Mouse (Mus musculus) liver, embryonic 11.5 days (tissue): ENCODE measurements around the gene Scn4a. TPM values are rescaled to one million over a fixed set of nuclear protein-coding genes. Genes with fewer than 3 reads are reported as not detected.

ENCODE experiments used
- ATAC-seq: fragments of 200-750 bp; cut with Nextera tagmentation; replicated peaks from 2 replicates; pipeline ENCODE4 v1.8.0; 2017; ENCODE audit warnings: moderate number of reproducible peaks, mild to moderate bottlenecking, moderate TSS enrichment, moderate library complexity; ENCODE audit not compliant: low FRiP score
- DNase-seq: peaks from one replicate; pipeline ENCODE4 v3.0.0-alpha.2; 2017; ENCODE audit warnings: low spot score
- H3K27ac ChIP-seq: fragments of 300-500 bp; sonication (generic); 2 replicates; pipeline ENCODE4 v1.5.1; 2014; ENCODE audit warnings: mild to moderate bottlenecking, low read depth, low read length, control low read depth
- H3K27me3 ChIP-seq: fragments of 300-500 bp; sonication (generic); replicated peaks from 2 replicates; pipeline ENCODE4 v1.6.1; 2014; ENCODE audit warnings: low read length, mixed read lengths; ENCODE audit not compliant: control insufficient read depth, insufficient read depth
- H3K36me3 ChIP-seq: fragments of 300-500 bp; sonication (generic); 2 replicates; pipeline ENCODE4 v1.6.1; 2014; ENCODE audit warnings: mild to moderate bottlenecking, low read length, moderate library complexity, mixed read lengths; ENCODE audit not compliant: control insufficient read depth, insufficient read depth
- H3K4me1 ChIP-seq: fragments of 300-500 bp; sonication (generic); replicated peaks from 2 replicates; pipeline ENCODE4 v1.6.1; 2014; ENCODE audit warnings: low read length, mixed read lengths; ENCODE audit not compliant: control insufficient read depth, insufficient read depth
- H3K4me2 ChIP-seq: fragments of 300-500 bp; sonication (generic); 2 replicates; pipeline ENCODE4 v1.6.1; 2014; ENCODE audit warnings: mild to moderate bottlenecking, control low read depth, moderate library complexity
- H3K4me3 ChIP-seq: fragments of 300-500 bp; sonication (generic); 2 replicates; pipeline ENCODE4 v1.5.1; 2014; ENCODE audit warnings: low read depth, low read length, control low read depth
- H3K9ac ChIP-seq: fragments of 300-500 bp; sonication (generic); 2 replicates; pipeline ENCODE4 v1.6.1; 2014; ENCODE audit warnings: low read depth, low read length, control low read depth
- H3K9me3 ChIP-seq: fragments of 300-500 bp; sonication (generic); 2 replicates; pipeline ENCODE4 v1.6.1; 2016; ENCODE audit warnings: low read length, inconsistent platforms, mixed read lengths; ENCODE audit not compliant: control insufficient read depth
- WGBS: fragments of 180-500 bp; shearing (Covaris S2); extraction: QIAGEN DNeasy Blood & Tissue Kit; methylation state at CpG from one replicate; pipeline ENCODE4 v1.1.7; 2014; 5-methylcytosine and 5-hydroxymethylcytosine counted together
- polyA plus RNA-seq: library from polyadenylated mRNA; unstranded; fragments of >200 nt; fragmentation: Nextera tagmentation; extraction: Ambion mirVana; gene quantifications from 2 replicates; pipeline ENCODE4 v1.2.1, GENCODE M21; 2014

The Scn4a gene
- polyA plus RNA-seq, 1 experiment from 2014 or later, result not detected

- H3K4me1 ChIP-seq, result 0 out of 2 replicates have a peak, but pooled peaks cover 5% of the 10 kb centered on the region
- WGBS, result 70% methylated on average over 1 of the region's 1 CpGs
- H3K9ac ChIP-seq, result no peak overlapping the region
- H3K36me3 ChIP-seq, result no peaks in the 10 kb centered on the region
- no peaks in the 10 kb centered on the region for H3K9me3 ChIP-seq
- ATAC-seq (no peak), DNase-seq (no peak)
- no peaks in the 10 kb centered on the region for H3K27me3 ChIP-seq
- no peak overlapping the region for H3K27ac ChIP-seq
- no peak overlapping the region for H3K4me3 ChIP-seq
- H3K4me2 ChIP-seq, result no peak overlapping the region
Measured at GRCm38 (mm10) chr11:106316416-106316815, 36.7 kb downstream of the Scn4a start.

DNA sequence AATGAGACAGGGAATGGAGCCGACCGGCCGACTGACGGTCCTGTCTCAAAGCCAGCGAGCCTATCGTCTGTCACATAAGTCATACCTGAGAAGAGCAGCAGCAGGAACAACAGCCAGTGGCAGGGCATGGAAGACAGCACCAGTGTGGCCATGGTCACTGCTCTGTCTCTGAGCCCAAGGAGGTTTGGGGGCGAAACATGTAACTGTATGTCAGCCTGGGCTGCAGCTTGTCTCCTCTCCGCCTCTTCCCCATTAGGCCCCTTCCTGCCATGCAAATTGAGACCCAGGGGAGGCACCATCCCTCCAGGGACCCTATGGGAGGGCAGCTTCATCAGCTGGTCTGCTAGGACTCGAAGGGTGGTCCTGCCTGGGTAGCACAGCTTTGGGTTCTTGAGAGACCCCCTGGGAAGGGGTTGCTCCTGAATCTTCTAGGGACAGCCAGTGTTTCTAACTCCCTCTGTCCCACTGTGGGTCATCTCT, 38.7 kb downstream of the Scn4a start, which contains the start of gene Cd79b:
Cd79b (minus strand) TSS at position 430 of the 480 bp plus-strand sequence.
- WGBS, result 52% methylated on average over 9 of the region's 9 CpGs
- no peak within 1 kb of the TSS for H3K9ac ChIP-seq
- H3K36me3 ChIP-seq, result no peaks in the 10 kb centered on the region
- no peaks in the 10 kb centered on the region for H3K9me3 ChIP-seq
- H3K4me1 ChIP-seq, result 0 out of 2 replicates have a peak, but pooled peaks cover 5% of the 10 kb centered on the region
- no peak for ATAC-seq
- DNase-seq, result no peak
- H3K27ac ChIP-seq, result no peak within 1 kb of the TSS
- no peaks in the 10 kb centered on the region for H3K27me3 ChIP-seq
- H3K4me2 ChIP-seq, result peak within 1 kb of the TSS; percentile 32
- H3K4me3 ChIP-seq, result peak within 1 kb of the TSS; percentile 5; the same call in 1 of the 2 replicates

DNA sequence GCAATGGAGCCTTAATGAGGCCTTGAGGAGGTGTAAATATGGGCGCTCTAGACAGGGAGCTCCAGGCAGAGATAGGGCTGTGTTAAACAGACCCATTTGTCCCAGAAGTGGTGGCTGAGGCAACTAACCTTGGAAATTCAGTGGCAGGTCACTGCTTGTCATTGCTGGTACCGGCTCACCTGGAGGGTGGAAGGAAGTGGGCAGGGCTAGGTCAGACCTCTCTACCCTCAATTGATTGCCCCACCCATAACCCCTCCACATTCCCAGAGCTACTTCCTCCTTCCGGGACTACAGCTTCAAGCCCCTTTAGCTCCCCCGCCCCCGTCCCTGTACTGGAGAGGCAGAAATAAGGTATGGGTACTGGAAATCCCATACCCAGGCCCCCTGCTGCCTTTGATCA, 39.6 kb downstream of the Scn4a start:
- Histone ChIP-seq H3K27me3 (no peaks in the 10 kb centered on the region), H3K4me1 (0 out of 2 replicates have a peak, but pooled peaks cover 5% of the 10 kb centered on the region), H3K27ac (no peak overlapping the region), H3K4me3 (no peak overlapping the region), H3K36me3 (no peaks in the 10 kb centered on the region), H3K9me3 (no peaks in the 10 kb centered on the region), H3K4me2 (peak overlapping the region; percentile 32), H3K9ac (no peak overlapping the region)
- 33% methylated on average over 5 of the region's 5 CpGs for WGBS
- DNase-seq (no peak), ATAC-seq (no peak)

DNA sequence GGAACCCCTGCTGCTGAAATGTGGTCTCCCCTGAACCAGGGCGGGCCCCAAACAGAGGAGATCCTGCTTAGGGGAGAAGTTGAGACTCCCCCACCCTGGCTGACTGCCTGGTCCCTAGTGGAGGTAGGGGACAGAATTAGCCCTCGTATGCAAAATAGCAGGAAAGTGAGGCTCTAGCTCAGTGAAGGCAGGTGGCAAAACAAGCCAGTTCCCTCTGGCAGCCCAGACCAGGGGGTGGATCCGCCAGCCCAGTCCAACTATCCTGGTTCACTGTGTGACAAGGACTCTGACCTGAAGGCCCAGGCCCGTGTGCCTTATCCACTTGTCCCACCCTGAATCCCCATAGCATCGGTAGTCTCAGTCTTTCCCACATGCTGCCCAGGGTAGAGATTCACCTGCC, 43.0 kb downstream of the Scn4a start:
- Histone ChIP-seq H3K27ac (no peak overlapping the region), H3K9me3 (no peaks in the 10 kb centered on the region), H3K4me1 (0 out of 2 replicates have a peak, but pooled peaks cover 5% of the 10 kb centered on the region), H3K9ac (no peak overlapping the region), H3K4me3 (no peak overlapping the region), H3K4me2 (no peak overlapping the region), H3K27me3 (no peaks in the 10 kb centered on the region), H3K36me3 (no peaks in the 10 kb centered on the region)
- no peak for ATAC-seq
- no peak for DNase-seq
- WGBS, result 75% methylated on average over 5 of the region's 5 CpGs

- Histone ChIP-seq H3K4me2 (no peak overlapping the region), H3K27me3 (no peaks in the 10 kb centered on the region), H3K9me3 (no peaks in the 10 kb centered on the region), H3K27ac (no peak overlapping the region), H3K36me3 (no peaks in the 10 kb centered on the region), H3K4me1 (no peaks in the 10 kb centered on the region), H3K9ac (no peak overlapping the region), H3K4me3 (no peak overlapping the region)
- no peak for ATAC-seq
- DNase-seq, result no peak
- 79% methylated on average over 11 of the region's 11 CpGs for WGBS
Measured at GRCm38 (mm10) chr11:106308162-106308561, 44.9 kb downstream of the Scn4a start.

GRCm38 (mm10) chr11:106307432-106307831, 45.7 kb downstream of the Scn4a start:
- H3K4me2 ChIP-seq, result no peak overlapping the region
- DNase-seq (no peak), ATAC-seq (no peak)
- WGBS, result 72% methylated on average over 5 of the region's 5 CpGs
- no peak overlapping the region for H3K4me3 ChIP-seq
- no peaks in the 10 kb centered on the region for H3K36me3 ChIP-seq
- H3K4me1 ChIP-seq, result no peaks in the 10 kb centered on the region
- H3K27ac ChIP-seq, result no peak overlapping the region
- no peak overlapping the region for H3K9ac ChIP-seq
- no peaks in the 10 kb centered on the region for H3K9me3 ChIP-seq
- H3K27me3 ChIP-seq, result no peaks in the 10 kb centered on the region

- H3K36me3 ChIP-seq, result no peaks in the 10 kb centered on the region
- 80% methylated on average over 9 of the region's 9 CpGs for WGBS
- no peak for DNase-seq
- no peaks in the 10 kb centered on the region for H3K9me3 ChIP-seq
- H3K27ac ChIP-seq, result no peak overlapping the region
- no peak overlapping the region for H3K9ac ChIP-seq
- no peak for ATAC-seq
- H3K27me3 ChIP-seq, result no peaks in the 10 kb centered on the region
- H3K4me1 ChIP-seq, result no peaks in the 10 kb centered on the region
- no peak overlapping the region for H3K4me3 ChIP-seq
- H3K4me2 ChIP-seq, result no peak overlapping the region
Measured at GRCm38 (mm10) chr11:106306758-106307157, 46.3 kb downstream of the Scn4a start.

DNA sequence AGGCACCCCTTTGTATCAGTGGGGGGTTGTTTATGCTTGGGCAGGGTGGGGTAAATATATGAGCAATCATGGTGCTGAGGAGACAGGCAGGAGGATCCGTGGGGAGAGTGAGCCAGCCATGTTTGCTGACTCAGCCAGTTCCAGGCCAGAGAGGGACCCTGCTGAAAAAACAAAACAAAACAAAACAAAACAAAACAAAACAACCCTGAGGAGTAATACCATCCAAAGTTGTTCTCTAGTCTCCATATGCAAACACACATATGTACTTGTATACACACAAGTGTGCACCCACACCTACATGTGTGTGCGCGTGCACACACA, 47.1 kb downstream of the Scn4a start:
- Histone ChIP-seq H3K4me3 (no peak overlapping the region), H3K27ac (no peak overlapping the region)
- ATAC-seq, result no peak

GRCm38 (mm10) chr11:106305348-106306064, 47.6 kb downstream of the Scn4a start:
- no peaks in the 10 kb centered on the region for H3K36me3 ChIP-seq
- WGBS, result 72% methylated on average over 10 of the region's 10 CpGs
- no peak overlapping the region for H3K4me3 ChIP-seq
- DNase-seq (no peak), ATAC-seq (no peak)
- no peaks in the 10 kb centered on the region for H3K4me1 ChIP-seq
- no peak overlapping the region for H3K9ac ChIP-seq
- no peaks in the 10 kb centered on the region for H3K9me3 ChIP-seq
- H3K27me3 ChIP-seq, result no peaks in the 10 kb centered on the region
- H3K27ac ChIP-seq, result no peak overlapping the region
- no peak overlapping the region for H3K4me2 ChIP-seq

More for the DNA sequence above, 47.1 kb downstream of the Scn4a start:
- no peak overlapping the region for H3K4me2 ChIP-seq
- H3K9ac ChIP-seq, result no peak overlapping the region
- no peaks in the 10 kb centered on the region for H3K27me3 ChIP-seq
- 80% methylated on average over 3 of the region's 3 CpGs for WGBS
- no peaks in the 10 kb centered on the region for H3K4me1 ChIP-seq
- H3K9me3 ChIP-seq, result no peaks in the 10 kb centered on the region
- H3K36me3 ChIP-seq, result no peaks in the 10 kb centered on the region
- DNase-seq, result no peak
